Mouse (Mus musculus): ENCODE results near the gene Otop3.

Otop3 gene

GRCm38 (mm10) chr11:115334531-115334930 lies at the start of gene Otop3:
Gene Otop3 (plus strand): TSS chr11:115334731.
- DNase-seq (ENCODE audit: low spot score in 2 of 2), result no peak

DNA sequence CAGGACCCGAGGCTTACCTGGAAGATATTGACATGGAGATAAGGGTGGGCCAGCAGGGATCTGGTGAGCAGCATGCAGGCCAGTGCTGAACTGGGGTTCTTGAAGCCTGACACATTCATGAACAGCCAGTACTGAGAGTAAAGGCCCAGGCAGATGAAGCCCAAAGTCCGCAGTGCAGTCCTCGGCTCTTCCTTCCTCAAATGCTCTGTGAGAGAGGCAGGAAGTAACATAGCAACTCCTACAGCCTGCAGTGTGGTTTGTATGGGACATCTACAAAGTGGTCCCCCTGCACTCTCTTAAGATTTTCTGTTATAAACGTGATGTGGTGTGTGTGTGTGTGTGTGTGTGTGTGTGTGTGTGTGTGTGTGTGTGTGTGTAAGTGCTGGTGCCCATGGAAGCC lies 49.2 kb upstream of the Otop3 start:
- no peak for DNase-seq (ENCODE audit: low spot score in 2 of 2)

DNA sequence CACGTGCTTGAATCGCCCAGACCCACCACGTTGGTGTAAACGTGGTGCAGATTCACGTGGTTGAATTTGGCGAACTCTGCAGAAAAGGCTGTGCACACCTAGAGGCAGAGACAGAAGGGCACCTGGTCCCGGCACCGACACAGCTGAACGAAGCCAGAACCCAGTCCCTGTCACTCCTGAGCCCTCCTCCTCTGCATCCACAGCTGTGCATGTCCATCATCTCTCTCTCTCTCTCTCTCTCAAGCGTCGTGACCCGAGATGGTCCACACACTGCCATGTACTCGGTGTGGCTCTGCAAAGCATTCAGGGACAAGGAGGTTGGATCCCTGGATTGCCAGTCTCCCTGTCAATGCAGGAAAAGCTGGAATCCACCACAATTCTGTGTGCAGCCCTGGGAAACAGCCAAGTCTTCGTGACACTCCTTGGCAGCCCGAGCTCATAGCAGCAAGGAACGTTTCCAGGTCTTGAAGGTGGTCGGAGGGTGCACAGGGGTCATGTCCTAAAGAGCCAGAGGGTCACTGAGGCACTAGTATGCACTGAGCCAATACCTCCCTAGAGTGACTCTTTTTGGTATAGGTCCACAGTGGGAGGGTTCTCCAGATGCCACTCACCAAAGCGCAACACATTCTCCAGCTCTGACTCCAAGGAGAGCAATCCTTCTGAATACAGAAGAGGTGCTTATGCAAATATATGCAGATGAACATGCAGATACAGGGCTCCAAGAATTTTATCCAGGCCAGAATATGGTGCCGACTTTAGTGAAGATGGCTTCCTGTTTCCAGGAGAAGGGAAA lies 48.1 kb upstream of the Otop3 start:
- DNase-seq (ENCODE audit: low spot score in 2 of 2), result no peak

DNA sequence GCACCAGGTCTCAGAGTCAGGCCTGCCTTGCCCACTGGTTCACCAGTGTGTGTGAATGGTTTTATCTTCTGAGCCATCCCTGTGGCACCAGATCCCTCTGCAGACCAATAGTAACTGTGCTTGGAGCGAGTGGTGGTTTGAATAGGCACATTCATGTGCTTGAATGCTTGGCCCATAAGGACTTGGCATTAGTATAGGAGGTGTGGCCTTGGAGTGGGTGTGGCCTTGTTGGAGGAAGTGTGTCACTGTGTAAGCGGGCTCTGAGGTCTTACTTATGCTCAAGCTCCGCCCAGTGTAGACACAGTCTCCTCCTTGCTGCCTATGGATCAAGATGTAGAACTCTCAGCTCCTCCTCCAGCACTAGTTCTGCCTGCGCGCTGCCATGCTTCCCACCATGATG lies 47.1 kb upstream of the Otop3 start:
- no peak for DNase-seq (ENCODE audit: low spot score in 2 of 2)

- DNase-seq (ENCODE audit: low spot score in 2 of 2), result no peak
These were observed 46.2 kb upstream of the Otop3 start for GRCm38 (mm10) chr11:115288305-115288704.

DNA sequence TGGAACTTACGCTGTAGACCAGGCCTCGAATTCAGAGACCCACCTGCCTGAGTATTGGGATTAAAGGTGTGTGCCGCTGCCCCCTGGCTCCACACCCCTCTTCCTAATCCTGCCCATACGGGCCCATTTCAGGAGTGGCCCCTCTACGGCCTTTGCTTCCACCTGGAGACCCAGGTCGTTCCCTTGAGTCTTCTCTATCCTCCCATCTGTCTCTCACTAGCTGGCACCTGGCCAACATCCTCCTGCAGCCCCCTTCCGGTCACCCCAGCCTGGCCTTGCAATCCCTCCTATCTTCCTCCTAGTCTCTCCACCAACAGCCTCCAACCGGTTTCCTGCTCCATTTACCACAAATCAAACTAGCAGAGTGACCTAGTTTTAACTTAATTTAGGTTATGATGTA lies 44.6 kb upstream of the Otop3 start:
- no peak for DNase-seq (ENCODE audit: low spot score in 2 of 2)

GRCm38 (mm10) chr11:115290314-115290713 lies 44.2 kb upstream of the Otop3 start:
- DNase-seq (ENCODE audit: low spot score in 2 of 2), result no peak

- DNase-seq (ENCODE audit: low spot score in 2 of 2), result no peak
These were observed 43.6 kb upstream of the Otop3 start for GRCm38 (mm10) chr11:115290919-115291318.

GRCm38 (mm10) chr11:115291503-115291902 lies 43.0 kb upstream of the Otop3 start:
- no peak for DNase-seq (ENCODE audit: low spot score in 2 of 2)

DNA sequence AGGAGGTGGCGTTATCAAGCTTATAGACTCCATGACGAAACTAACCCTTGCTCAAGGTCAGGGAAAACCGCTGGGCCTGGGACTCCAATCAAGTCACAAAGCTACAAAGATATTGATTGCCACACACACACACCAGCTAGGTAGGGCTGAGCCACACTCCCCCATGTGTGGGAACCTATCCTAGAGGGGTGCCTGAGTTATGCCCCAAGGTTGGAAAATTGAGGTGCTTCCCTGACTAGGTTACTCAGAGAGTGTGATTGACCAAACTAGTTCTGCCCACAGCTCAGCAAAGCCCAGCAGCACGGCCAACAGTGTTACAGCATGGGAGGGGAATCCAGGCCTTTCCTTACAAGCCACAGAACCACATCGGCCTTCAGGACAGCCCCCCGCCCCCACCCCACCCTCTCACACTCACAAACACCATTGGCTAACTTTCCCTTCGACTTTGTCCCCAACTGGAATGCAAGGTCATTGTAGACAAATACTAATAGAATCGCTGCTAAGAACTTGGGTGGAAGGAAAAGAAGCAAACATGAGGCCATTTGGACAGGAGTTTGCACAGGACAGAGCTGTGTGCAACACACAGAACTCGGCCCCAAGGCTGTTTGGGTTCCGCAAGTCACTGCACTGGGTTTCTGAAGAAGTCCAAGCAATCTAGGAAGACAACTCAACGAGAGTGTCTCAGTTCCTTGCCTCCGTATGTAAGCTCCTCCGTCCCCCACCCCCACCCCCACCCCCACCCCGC lies 41.7 kb upstream of the Otop3 start:
- DNase-seq (ENCODE audit: low spot score in 2 of 2), result no peak

DNA sequence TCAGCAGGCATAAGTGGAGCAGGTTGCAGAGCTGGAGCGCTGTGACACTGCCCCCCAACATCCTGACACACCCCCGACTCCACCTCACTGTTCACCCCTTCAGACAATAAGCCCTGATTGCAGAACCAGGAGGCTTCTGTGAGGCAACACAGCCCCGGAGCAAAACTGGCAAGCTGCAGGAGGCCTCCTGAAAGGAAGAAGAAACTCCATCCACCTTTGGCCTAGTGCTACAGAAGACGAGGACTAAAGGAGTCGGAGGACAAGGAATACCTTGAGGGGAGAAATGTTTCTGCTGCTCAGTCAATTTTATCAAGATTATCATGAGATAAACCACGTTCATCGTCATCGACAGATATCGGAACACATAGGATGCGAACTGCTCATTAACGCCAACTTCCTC lies 38.6 kb upstream of the Otop3 start:
- no peak for DNase-seq (ENCODE audit: low spot score in 2 of 2)

GRCm38 (mm10) chr11:115296471-115297210 lies 37.9 kb upstream of the Otop3 start:
- DNase-seq (ENCODE audit: low spot score in 2 of 2), result no peak

DNA sequence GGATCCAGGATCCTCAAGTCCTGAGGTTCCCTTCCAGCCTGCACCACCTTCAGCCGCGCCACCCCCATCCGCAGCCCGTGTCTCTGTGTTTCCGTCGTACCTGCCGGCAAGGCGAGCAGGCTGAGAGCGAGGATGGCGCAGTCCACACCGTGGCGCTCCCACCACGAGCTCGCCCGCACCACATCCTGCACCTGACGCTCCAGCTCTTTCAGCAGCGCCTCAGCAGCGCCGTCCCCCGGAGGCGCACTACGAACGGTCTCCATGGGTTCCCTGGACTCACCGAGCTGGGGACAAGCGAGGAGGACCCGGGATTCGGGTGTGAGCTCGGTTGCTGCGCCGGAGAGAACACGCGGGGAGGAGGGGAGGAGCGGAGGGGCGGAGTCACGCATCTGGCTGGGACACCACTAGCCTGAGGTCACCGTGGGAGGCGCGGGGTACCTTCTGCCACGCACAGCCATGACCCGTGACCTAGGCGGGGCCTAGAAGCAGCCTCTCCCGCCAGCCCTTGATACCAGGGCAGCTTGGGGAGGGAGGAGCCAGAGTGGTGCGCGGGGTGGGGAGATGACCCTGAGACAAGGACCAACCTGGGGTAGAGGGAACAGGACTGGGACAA lies 37.2 kb upstream of the Otop3 start, which contains the start of gene Fads6:
Fads6 (minus strand) TSS at position 450 of the 613 bp plus-strand sequence.
- DNase-seq (ENCODE audit: low spot score in 2 of 2), result peak; percentile 61 to 78

- no peak for DNase-seq (ENCODE audit: low spot score in 2 of 2)
These were observed 36.4 kb upstream of the Otop3 start for GRCm38 (mm10) chr11:115298160-115298559.

DNA sequence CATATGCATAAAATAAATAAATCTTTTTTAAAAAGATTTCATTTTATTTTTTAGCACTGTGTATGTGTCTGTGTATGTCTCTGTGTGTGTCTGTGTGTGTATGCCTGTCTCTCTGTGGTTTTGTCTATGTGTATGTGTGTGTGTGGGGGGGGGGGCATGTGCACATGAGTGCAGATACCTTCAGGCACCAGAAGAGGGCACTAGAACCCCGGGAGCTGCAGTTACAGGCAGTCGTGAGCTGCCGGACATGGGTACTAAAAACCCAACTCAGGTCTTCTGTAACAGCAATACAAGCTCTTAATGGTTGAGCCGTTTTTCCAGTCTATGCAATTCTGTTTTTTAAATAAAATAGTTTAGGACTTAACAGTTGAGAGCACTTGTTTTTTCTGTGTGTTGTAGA lies 33.8 kb upstream of the Otop3 start:
- no peak for DNase-seq (ENCODE audit: low spot score in 2 of 2)

DNA sequence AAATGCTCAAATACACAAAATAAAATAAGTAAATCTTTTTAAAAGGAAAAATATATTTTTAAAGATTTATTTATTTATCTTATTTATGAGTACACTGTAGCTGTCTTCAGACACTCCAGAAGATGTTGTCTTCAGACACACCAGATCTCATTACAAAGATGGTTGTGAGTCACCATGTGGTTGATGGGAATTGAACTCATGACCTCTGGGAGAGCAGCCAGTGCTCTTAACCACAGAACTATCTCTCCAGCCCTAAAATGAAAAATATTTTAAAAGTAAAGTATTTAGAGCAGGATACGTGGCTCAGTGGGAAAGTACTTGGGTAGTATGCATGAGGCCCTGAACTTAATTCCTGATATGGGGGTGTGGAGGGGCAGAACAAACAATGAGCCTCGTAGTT lies 33.2 kb upstream of the Otop3 start:
- no peak for DNase-seq (ENCODE audit: low spot score in 2 of 2)

- no peak for DNase-seq (ENCODE audit: low spot score in 2 of 2)
These were observed 31.4 kb upstream of the Otop3 start for GRCm38 (mm10) chr11:115303167-115303566.

GRCm38 (mm10) chr11:115306863-115307262 lies 27.7 kb upstream of the Otop3 start, which contains the start of gene Otop2:
Gene Otop2 (plus strand): TSS chr11:115307163.
- no peak for DNase-seq (ENCODE audit: low spot score in 2 of 2)

GRCm38 (mm10) chr11:115308781-115309180 lies 25.8 kb upstream of the Otop3 start:
- DNase-seq (ENCODE audit: low spot score in 2 of 2), result no peak

GRCm38 (mm10) chr11:115314249-115314648 lies 20.3 kb upstream of the Otop3 start:
- no peak for DNase-seq (ENCODE audit: low spot score in 2 of 2)

GRCm38 (mm10) chr11:115317204-115317603 lies 17.3 kb upstream of the Otop3 start:
- DNase-seq (ENCODE audit: low spot score in 2 of 2), result no peak

All from thymus, postnatal 10 days (tissue).